Mouse (Mus musculus): ENCODE results near the gene Dad1. TPM values are rescaled to one million over a fixed set of nuclear protein-coding genes. Genes with fewer than 3 reads are reported as not detected.

The Dad1 gene
- polyA plus RNA-seq, 1 experiment from 2014 or later = 270 TPM

DNA sequence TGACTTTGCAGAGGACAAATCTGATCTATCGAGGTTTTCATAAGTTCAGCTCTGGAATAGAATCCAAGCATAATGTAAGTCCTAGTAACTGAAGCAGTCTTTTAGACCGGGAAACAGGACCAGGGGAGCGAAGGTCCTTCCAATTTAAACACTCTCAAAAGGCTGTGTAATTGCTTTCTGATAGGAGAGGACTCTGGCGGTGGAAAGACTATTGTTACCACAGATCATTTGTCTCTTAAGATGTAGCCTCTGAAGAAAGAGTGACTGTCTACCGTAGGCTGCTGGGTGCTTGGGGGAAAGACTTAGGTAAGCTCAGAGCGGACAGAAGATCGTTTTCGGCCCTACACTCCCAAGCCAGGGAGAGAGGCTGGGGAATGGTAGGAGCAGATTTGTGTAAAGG, 53.5 kb downstream of the Dad1 start:
- H3K36me3 ChIP-seq = no peaks in the 10 kb centered on the region
- no peaks in the 10 kb centered on the region for H3K4me1 ChIP-seq
- no peak overlapping the region for H3K4me3 ChIP-seq
- no peak overlapping the region for H3K4me2 ChIP-seq (replicated peaks)
- H3K27ac ChIP-seq = no peak overlapping the region
- WGBS = 72% methylated on average over 8 of the region's 8 CpGs
- no peak overlapping the region for H3K9ac ChIP-seq
- ATAC-seq (ENCODE audit: insufficient number of reproducible peaks, insufficient read depth, low FRiP score, low TSS enrichment) = no peak
- no peaks in the 10 kb centered on the region for H3K27me3 ChIP-seq
- no peaks in the 10 kb centered on the region for H3K9me3 ChIP-seq

- Histone ChIP-seq H3K27me3 (no peaks in the 10 kb centered on the region), H3K36me3 (no peaks in the 10 kb centered on the region), H3K9me3 (no peaks in the 10 kb centered on the region), H3K4me3 (no peak overlapping the region), H3K4me1 (no peaks in the 10 kb centered on the region), H3K27ac (no peak overlapping the region), H3K9ac (no peak overlapping the region), H3K4me2 (replicated peaks) (no peak overlapping the region)
- ATAC-seq (ENCODE audit: insufficient number of reproducible peaks, insufficient read depth, low FRiP score, low TSS enrichment) = no peak
- WGBS = 89% methylated on average over 8 of the region's 8 CpGs
Measured at GRCm38 (mm10) chr14:54199662-54200061, 54.2 kb downstream of the Dad1 start.

DNA sequence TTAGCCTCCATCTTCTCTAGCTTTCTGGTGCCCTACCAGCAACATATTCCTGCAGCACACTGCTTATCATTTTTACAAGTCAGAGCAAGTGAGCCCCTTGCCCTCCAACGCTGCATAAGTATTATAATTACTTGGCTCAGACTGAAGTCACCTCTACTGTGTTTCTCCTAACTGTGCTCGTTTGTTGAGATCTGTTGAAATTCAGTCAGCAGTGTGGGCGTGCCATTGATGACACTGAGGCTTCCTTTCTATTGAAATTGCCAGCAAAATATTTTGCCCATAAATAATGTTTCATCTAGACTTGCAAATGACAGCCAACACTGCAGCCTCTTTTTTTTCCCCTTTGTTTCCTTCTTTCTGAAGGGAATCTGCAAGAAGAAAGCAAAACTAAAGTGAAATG, 56.2 kb downstream of the Dad1 start:
- 64% methylated on average over 3 of the region's 3 CpGs for WGBS
- no peak for ATAC-seq (ENCODE audit: insufficient number of reproducible peaks, insufficient read depth, low FRiP score, low TSS enrichment)
- Histone ChIP-seq H3K4me2 (replicated peaks) (no peak overlapping the region), H3K27ac (no peak overlapping the region), H3K4me3 (no peak overlapping the region), H3K9ac (no peak overlapping the region), H3K9me3 (no peaks in the 10 kb centered on the region), H3K4me1 (no peaks in the 10 kb centered on the region), H3K36me3 (no peaks in the 10 kb centered on the region), H3K27me3 (no peaks in the 10 kb centered on the region)

- H3K4me2 ChIP-seq (replicated peaks) = no peak overlapping the region
- 85% methylated on average over 6 of the region's 6 CpGs for WGBS
- H3K27me3 ChIP-seq = no peaks in the 10 kb centered on the region
- no peaks in the 10 kb centered on the region for H3K36me3 ChIP-seq
- peaks cover 7% of the 10 kb centered on the region; the same call in 1 of the 2 replicates for H3K4me1 ChIP-seq
- H3K4me3 ChIP-seq = no peak overlapping the region
- ATAC-seq (ENCODE audit: insufficient number of reproducible peaks, insufficient read depth, low FRiP score, low TSS enrichment) = no peak
- no peaks in the 10 kb centered on the region for H3K9me3 ChIP-seq
- H3K27ac ChIP-seq = no peak overlapping the region
- no peak overlapping the region for H3K9ac ChIP-seq
Measured at GRCm38 (mm10) chr14:54195838-54196423, 58.0 kb downstream of the Dad1 start.

GRCm38 (mm10) chr14:54193354-54194133, 60.4 kb downstream of the Dad1 start:
- Histone ChIP-seq H3K36me3 (no peaks in the 10 kb centered on the region), H3K4me1 (peaks cover 7% of the 10 kb centered on the region; the same call in 1 of the 2 replicates), H3K4me3 (no peak overlapping the region), H3K4me2 (replicated peaks) (no peak overlapping the region), H3K9me3 (no peaks in the 10 kb centered on the region), H3K27me3 (no peaks in the 10 kb centered on the region), H3K9ac (no peak overlapping the region), H3K27ac (no peak overlapping the region)
- no peak for ATAC-seq (ENCODE audit: insufficient number of reproducible peaks, insufficient read depth, low FRiP score, low TSS enrichment)
- 78% methylated on average over 9 of the region's 9 CpGs for WGBS

DNA sequence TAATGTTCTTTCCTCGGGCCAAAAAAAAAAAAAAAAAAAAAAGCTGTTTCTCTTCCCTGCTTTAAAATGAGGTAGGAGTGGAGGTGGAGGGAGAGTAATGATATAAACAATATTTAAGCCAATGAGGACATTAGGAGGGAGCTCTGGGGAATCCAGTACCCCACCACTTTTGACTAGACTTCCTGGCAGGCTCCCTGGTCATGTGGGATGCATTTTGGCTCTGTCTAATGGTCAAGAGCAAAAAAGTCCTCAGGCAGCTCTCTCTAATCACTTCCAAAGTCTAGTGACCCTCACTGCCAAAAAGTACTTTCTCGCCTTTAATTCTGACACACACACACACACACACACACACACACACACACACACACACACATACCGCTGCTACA, 61.4 kb downstream of the Dad1 start:
- Histone ChIP-seq H3K4me1 (peaks cover 7% of the 10 kb centered on the region; the same call in 1 of the 2 replicates), H3K4me3 (no peak overlapping the region), H3K9ac (no peak overlapping the region), H3K4me2 (replicated peaks) (no peak overlapping the region), H3K9me3 (no peaks in the 10 kb centered on the region), H3K27ac (no peak overlapping the region), H3K27me3 (no peaks in the 10 kb centered on the region), H3K36me3 (no peaks in the 10 kb centered on the region)
- ATAC-seq (ENCODE audit: insufficient number of reproducible peaks, insufficient read depth, low FRiP score, low TSS enrichment) = no peak
- 60% methylated on average over 3 of the region's 3 CpGs for WGBS

- Histone ChIP-seq H3K9me3 (no peaks in the 10 kb centered on the region), H3K4me3 (no peak overlapping the region), H3K36me3 (no peaks in the 10 kb centered on the region), H3K4me1 (peaks cover 7% of the 10 kb centered on the region; the same call in 1 of the 2 replicates), H3K27me3 (no peaks in the 10 kb centered on the region), H3K27ac (no peak overlapping the region), H3K9ac (no peak overlapping the region), H3K4me2 (replicated peaks) (no peak overlapping the region)
- ATAC-seq (ENCODE audit: insufficient number of reproducible peaks, insufficient read depth, low FRiP score, low TSS enrichment) = no peak
- WGBS = 66% methylated on average over 18 of the region's 18 CpGs
Measured at GRCm38 (mm10) chr14:54191594-54192461, 62.1 kb downstream of the Dad1 start.

- no peak overlapping the region for H3K4me3 ChIP-seq
- H3K27me3 ChIP-seq = no peaks in the 10 kb centered on the region
- WGBS = 61% methylated on average over 4 of the region's 4 CpGs
- H3K9me3 ChIP-seq = no peaks in the 10 kb centered on the region
- peak overlapping the region; percentile 48; the same call in 1 of the 2 replicates for H3K27ac ChIP-seq
- H3K9ac ChIP-seq = no peak overlapping the region
- ATAC-seq (ENCODE audit: insufficient number of reproducible peaks, insufficient read depth, low FRiP score, low TSS enrichment) = no peak
- H3K36me3 ChIP-seq = no peaks in the 10 kb centered on the region
- peaks cover 7% of the 10 kb centered on the region; the same call in 1 of the 2 replicates for H3K4me1 ChIP-seq
- H3K4me2 ChIP-seq (replicated peaks) = no peak overlapping the region
Measured at GRCm38 (mm10) chr14:54191026-54191390, 62.9 kb downstream of the Dad1 start.

GRCm38 (mm10) chr14:54190305-54191025, 63.4 kb downstream of the Dad1 start:
- Histone ChIP-seq H3K36me3 (no peaks in the 10 kb centered on the region), H3K27ac (peak overlapping the region; percentile 48; the same call in 1 of the 2 replicates), H3K27me3 (no peaks in the 10 kb centered on the region), H3K9me3 (no peaks in the 10 kb centered on the region), H3K4me2 (replicated peaks) (no peak overlapping the region), H3K4me1 (peaks cover 7% of the 10 kb centered on the region; the same call in 1 of the 2 replicates), H3K4me3 (no peak overlapping the region), H3K9ac (no peak overlapping the region)
- 63% methylated on average over 7 of the region's 7 CpGs for WGBS
- ATAC-seq (ENCODE audit: insufficient number of reproducible peaks, insufficient read depth, low FRiP score, low TSS enrichment) = no peak

- peaks cover 7% of the 10 kb centered on the region; the same call in 1 of the 2 replicates for H3K4me1 ChIP-seq
Measured at GRCm38 (mm10) chr14:54189255-54189654, 64.6 kb downstream of the Dad1 start.

DNA sequence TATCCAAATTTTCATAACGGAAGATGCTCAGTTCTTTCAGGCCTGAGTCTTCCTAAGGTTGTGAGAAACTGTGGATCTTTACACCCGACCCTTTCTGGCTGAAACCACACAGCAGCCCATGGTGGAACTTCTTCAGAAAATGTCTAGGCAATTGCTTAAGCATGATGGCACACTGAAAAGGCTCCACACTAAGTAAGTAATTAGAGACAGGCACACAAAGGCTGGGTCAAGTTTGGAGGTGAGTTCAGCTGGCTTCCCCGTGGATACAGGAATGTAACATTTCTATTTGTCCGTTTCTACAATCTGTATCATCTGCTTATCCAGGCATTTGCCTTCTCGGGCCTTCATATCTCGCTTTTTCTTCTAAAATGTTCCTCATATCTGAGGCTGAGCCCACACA, 66.7 kb downstream of the Dad1 start:
- WGBS = 60% methylated on average over 6 of the region's 6 CpGs
- H3K4me2 ChIP-seq (replicated peaks) = no peak overlapping the region

More at GRCm38 (mm10) chr14:54189255-54189654, 64.6 kb downstream of the Dad1 start:
- WGBS = 71% methylated on average over 3 of the region's 3 CpGs
- Histone ChIP-seq H3K36me3 (no peaks in the 10 kb centered on the region), H3K27ac (no peak overlapping the region), H3K9me3 (no peaks in the 10 kb centered on the region), H3K4me2 (replicated peaks) (no peak overlapping the region), H3K9ac (no peak overlapping the region), H3K4me3 (no peak overlapping the region), H3K27me3 (no peaks in the 10 kb centered on the region)
- no peak for ATAC-seq (ENCODE audit: insufficient number of reproducible peaks, insufficient read depth, low FRiP score, low TSS enrichment)

More for the DNA sequence above, 66.7 kb downstream of the Dad1 start:
- Histone ChIP-seq H3K27me3 (no peaks in the 10 kb centered on the region), H3K27ac (no peak overlapping the region), H3K9me3 (no peaks in the 10 kb centered on the region), H3K36me3 (no peaks in the 10 kb centered on the region), H3K9ac (no peak overlapping the region), H3K4me1 (peaks cover 7% of the 10 kb centered on the region; the same call in 1 of the 2 replicates), H3K4me3 (no peak overlapping the region)
- no peak for ATAC-seq (ENCODE audit: insufficient number of reproducible peaks, insufficient read depth, low FRiP score, low TSS enrichment)
